Mouse (Mus musculus) thymus, adult 2 months (tissue): ENCODE data around the gene Cyp4v3. TPM values are rescaled to one million over a fixed set of nuclear protein-coding genes. Genes with fewer than 3 reads are reported as not detected.

ENCODE experiments used
- DNase-seq: peaks from one replicate; pipeline ENCODE4 v3.0.0; 2021
- H3K27ac ChIP-seq: fragments of 200-500 bp; 2 replicates; pipeline ENCODE4 v1.5.1; 2012; ENCODE audit warnings: low read length, control low read depth; ENCODE audit not compliant: control insufficient read depth, insufficient read depth
- H3K27me3 ChIP-seq: fragments of 200-500 bp; 2 replicates; pipeline ENCODE4 v1.6.1; 2012; ENCODE audit warnings: mild to moderate bottlenecking, low read length, moderate library complexity, mixed read lengths; ENCODE audit not compliant: control insufficient read depth, insufficient read depth
- H3K36me3 ChIP-seq: fragments of 200-500 bp; 2 replicates; pipeline ENCODE4 v1.6.1; 2012; ENCODE audit warnings: mild to moderate bottlenecking, low read length, moderate library complexity; ENCODE audit not compliant: control insufficient read depth, insufficient read depth
- H3K4me1 ChIP-seq: fragments of 200-500 bp; replicated peaks from 2 replicates; pipeline ENCODE4 v1.6.1; 2012; ENCODE audit warnings: low read length; ENCODE audit not compliant: control insufficient read depth, insufficient read depth
- H3K4me3 ChIP-seq: fragments of 200-500 bp; 2 replicates; pipeline ENCODE4 v1.5.1; 2012; ENCODE audit warnings: mild to moderate bottlenecking, low read length, control low read depth, moderate library complexity; ENCODE audit not compliant: control insufficient read depth, insufficient read depth
- CTCF ChIP-seq: fragments of 200-500 bp; IDR thresholded peaks from 2 replicates; pipeline ENCODE4 v1.5.1; 2012; ENCODE audit warnings: mild to moderate bottlenecking, control low read depth, low read length, moderate library complexity, borderline replicate concordance; ENCODE audit not compliant: control insufficient read depth, poor library complexity, insufficient read depth; ENCODE audit errors: extremely low read depth
- POLR2A ChIP-seq: fragments of 200-500 bp; IDR thresholded peaks from 2 replicates; pipeline ENCODE4 v1.6.1; 2012; ENCODE audit warnings: mild to moderate bottlenecking, low read length, control low read depth, moderate library complexity; ENCODE audit not compliant: control insufficient read depth, poor library complexity, insufficient read depth; ENCODE audit errors: extremely low read depth
- WGBS: fragments of 180-500 bp; shearing (Covaris S2); methylation state at CpG from one replicate; pipeline ENCODE4 v1.1.7; 2018; 5-methylcytosine and 5-hydroxymethylcytosine counted together
- polyA plus RNA-seq: library from polyadenylated mRNA; depleted of rRNA; stranded (reverse); fragments of >200 nt; gene quantifications from 2 replicates; pipeline ENCODE4 v1.2.3, GENCODE M21; 2012

The Cyp4v3 gene
- polyA plus RNA-seq, 1 experiment: 1.9 TPM

GRCm38 (mm10) chr8:45302390-45302789 lies 30.6 kb downstream of the Cyp4v3 start:
- TF ChIP-seq CTCF: no peak
- no peak for TF ChIP-seq POLR2A
- 96% methylated on average over 8 of the region's 8 CpGs for WGBS

GRCm38 (mm10) chr8:45295276-45295675 lies 37.7 kb downstream of the Cyp4v3 start:
- Histone ChIP-seq H3K4me3 (no peak overlapping the region), H3K4me1 (no peaks in the 10 kb centered on the region), H3K27ac (no peak overlapping the region), H3K27me3 (no peaks in the 10 kb centered on the region), H3K36me3 (no peaks in the 10 kb centered on the region)
- 94% methylated on average over 6 of the region's 6 CpGs for WGBS
- TF ChIP-seq CTCF: no peak
- no peak for TF ChIP-seq POLR2A
- DNase-seq: no peak

More at GRCm38 (mm10) chr8:45302390-45302789, 30.6 kb downstream of the Cyp4v3 start:
- Histone ChIP-seq H3K4me3 (no peak overlapping the region), H3K4me1 (no peaks in the 10 kb centered on the region), H3K27ac (no peak overlapping the region), H3K36me3 (no peaks in the 10 kb centered on the region), H3K27me3 (no peaks in the 10 kb centered on the region)
- no peak for DNase-seq

- Histone ChIP-seq H3K27ac (no peak within 1 kb of the TSS), H3K4me3 (no peak within 1 kb of the TSS), H3K27me3 (no peaks in the 10 kb centered on the region), H3K4me1 (no peaks in the 10 kb centered on the region), H3K36me3 (no peaks in the 10 kb centered on the region)
- no peak for TF ChIP-seq POLR2A
- TF ChIP-seq CTCF: no peak
- whole genome bisulfite sequencing: 93% methylated on average over 7 of the region's 7 CpGs
- DNase-seq: no peak
These were observed 38.3 kb downstream of the Cyp4v3 start, which contains the start of gene Klkb1 for GRCm38 (mm10) chr8:45294687-45295086. Gene Klkb1 (minus strand): TSS chr8:45294859.

GRCm38 (mm10) chr8:45291790-45292189 lies 41.2 kb downstream of the Cyp4v3 start:
- 97% methylated on average over 2 of the region's 2 CpGs for WGBS
- Histone ChIP-seq H3K4me1 (no peaks in the 10 kb centered on the region), H3K36me3 (no peaks in the 10 kb centered on the region), H3K27ac (no peak overlapping the region), H3K27me3 (no peaks in the 10 kb centered on the region), H3K4me3 (no peak overlapping the region)
- TF ChIP-seq CTCF (no peak), POLR2A (no peak)
- DNase-seq: no peak

GRCm38 (mm10) chr8:45281630-45282029 lies 51.4 kb downstream of the Cyp4v3 start:
- no peak for DNase-seq
- no peaks in the 10 kb centered on the region for H3K4me1 ChIP-seq
- H3K27me3 ChIP-seq: no peaks in the 10 kb centered on the region
- no peaks in the 10 kb centered on the region for H3K36me3 ChIP-seq
- TF ChIP-seq CTCF: no peak
- no peak for TF ChIP-seq POLR2A
- no peak overlapping the region for H3K27ac ChIP-seq
- no peak overlapping the region for H3K4me3 ChIP-seq
- WGBS: 93% methylated on average over 8 of the region's 8 CpGs

- H3K4me1 ChIP-seq: no peaks in the 10 kb centered on the region
- no peak overlapping the region for H3K4me3 ChIP-seq
- no peak for TF ChIP-seq CTCF
- no peak for TF ChIP-seq POLR2A
- DNase-seq: no peak
- 80% methylated on average over 3 of the region's 3 CpGs for WGBS
- no peaks in the 10 kb centered on the region for H3K27me3 ChIP-seq
- H3K36me3 ChIP-seq: no peaks in the 10 kb centered on the region
- H3K27ac ChIP-seq: no peak overlapping the region
These were observed 55.6 kb downstream of the Cyp4v3 start for GRCm38 (mm10) chr8:45277453-45277852.

- WGBS: 89% methylated on average over 4 of the region's 4 CpGs
- no peak for TF ChIP-seq POLR2A
- no peak for TF ChIP-seq CTCF
- DNase-seq: no peak
- H3K36me3 ChIP-seq: no peaks in the 10 kb centered on the region
- no peak overlapping the region for H3K27ac ChIP-seq
- H3K27me3 ChIP-seq: no peaks in the 10 kb centered on the region
- no peak overlapping the region for H3K4me3 ChIP-seq
- no peaks in the 10 kb centered on the region for H3K4me1 ChIP-seq
These were observed 58.7 kb downstream of the Cyp4v3 start for GRCm38 (mm10) chr8:45274317-45274716.
